Mouse (Mus musculus): Measurements from ENCODE around the gene Rpl15. TPM values are rescaled to one million over a fixed set of nuclear protein-coding genes. Genes with fewer than 3 reads are reported as not detected.
"Not testable (repeated sequence)": the region's sequence is repeated elsewhere in the genome, so short reads cannot be mapped to it uniquely, and the experiment has no call there.

Rpl15 gene
- 100 to 1,000 TPM; 390 to 394 TPM for total RNA-seq (2021)

DNA sequence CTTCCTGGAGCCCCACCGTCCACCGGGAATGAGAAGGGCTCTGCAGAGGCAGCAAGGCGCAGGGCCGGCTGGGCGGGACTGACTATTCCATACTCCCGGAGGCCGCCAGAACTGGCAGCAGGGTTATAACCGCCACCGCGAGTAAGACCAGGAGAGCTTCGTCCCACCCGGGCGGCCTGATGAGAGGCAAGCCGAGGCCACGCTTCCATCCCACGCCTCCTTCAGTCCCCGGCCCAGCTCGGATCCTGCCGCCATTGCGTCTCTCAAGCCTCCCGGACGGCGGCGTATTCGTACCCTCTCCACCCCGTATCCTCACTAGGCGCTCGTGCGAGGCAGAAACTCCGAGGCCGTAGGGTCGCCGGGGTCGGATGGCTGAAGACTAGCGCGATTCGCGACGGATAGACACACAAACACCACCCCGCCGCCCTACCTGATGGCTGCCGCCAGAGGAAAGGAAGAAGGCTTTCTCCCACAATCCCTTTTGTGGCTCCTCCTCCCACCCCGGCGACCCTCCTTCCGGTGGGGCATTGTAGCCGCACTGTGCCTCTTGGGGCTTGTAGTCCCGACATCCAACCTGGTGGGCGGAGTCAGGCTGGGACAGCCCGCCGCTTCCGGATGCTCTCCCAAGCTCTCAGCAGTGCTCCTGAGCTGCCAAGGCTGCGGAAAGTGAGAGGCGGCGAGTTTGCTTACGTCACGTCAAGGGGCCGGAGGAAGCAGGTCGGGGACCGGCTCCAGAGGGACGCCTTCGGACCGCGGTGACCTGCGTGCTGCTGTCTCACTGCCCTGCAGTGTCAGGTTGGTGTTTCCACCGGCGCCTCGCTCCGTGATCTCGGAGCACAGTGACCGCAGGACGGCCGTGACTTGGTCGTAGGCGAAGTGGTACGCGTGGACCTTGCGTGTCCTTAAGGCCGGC, at the start of gene Rpl15, which contains the start of gene Nkiras1:
Gene Rpl15 (minus strand): TSS at position 863 of the 913 bp plus-strand sequence.
Gene Nkiras1 (plus strand): TSS at position 608 of the 913 bp plus-strand sequence.
- peak; percentile 97 to 99 for DNase-seq

DNA sequence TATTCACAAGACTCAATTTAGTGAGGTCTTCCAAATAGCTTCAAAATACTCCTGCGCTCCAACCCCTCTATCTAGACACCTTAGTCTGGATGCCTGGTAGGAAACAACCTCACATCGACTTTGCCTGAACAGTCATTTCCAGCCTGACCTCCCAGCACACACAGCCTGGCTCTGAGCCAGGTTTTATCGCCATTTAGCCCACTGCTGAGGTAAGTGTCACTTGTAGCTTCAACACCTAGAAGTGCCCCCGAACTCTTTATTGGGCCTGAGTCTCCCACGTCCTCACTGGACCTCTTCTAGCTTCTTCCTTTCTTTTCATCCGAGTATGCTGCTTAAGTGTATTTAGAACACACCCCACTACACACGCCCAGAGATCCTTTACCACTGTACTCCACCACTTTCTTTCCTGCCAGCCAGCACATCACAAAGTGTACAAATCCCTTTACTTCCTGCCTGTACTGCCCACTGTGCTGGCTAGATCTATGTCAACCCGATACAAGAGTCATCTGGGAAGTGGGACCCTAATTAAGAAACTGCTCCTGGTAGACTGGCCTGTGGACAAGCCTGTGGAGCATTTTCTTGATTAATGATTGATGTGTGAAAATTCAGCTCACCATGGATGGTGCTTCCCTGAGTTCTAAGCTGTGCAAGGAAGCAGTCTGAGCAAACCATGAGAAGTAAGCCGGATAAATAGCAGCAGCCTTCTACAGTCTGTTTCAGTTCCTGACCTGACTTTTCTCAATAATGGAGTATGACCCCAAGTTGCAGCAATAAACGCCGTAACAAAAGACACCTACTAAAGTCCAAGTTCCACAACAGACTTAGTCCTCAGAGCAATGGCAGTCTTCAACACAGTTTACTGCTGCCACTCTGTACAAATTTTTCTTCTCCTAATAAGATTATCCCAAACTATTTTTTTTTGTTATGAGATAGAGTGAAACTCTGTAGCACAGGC, 46.5 kb upstream of the Rpl15 start:
- no peak for DNase-seq

DNA sequence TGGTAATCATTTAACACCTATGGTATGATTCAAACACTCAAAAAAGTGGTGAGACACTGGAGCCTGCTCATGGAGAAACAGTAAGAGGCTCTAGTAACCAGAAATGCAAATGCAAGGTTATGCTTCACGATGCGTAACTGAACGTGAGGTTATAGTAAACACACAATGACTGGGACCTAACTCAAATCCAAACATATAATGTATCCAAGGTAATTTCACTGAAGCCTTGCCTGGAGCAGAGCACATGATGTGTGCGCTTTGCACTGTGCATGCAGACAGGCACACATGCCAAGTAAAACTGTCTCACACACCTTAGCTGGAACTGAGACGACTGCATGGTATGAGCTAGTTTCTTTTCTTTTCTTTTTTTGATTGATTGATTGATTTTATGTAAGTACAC, 33.0 kb upstream of the Rpl15 start:
- no peak for DNase-seq

DNA sequence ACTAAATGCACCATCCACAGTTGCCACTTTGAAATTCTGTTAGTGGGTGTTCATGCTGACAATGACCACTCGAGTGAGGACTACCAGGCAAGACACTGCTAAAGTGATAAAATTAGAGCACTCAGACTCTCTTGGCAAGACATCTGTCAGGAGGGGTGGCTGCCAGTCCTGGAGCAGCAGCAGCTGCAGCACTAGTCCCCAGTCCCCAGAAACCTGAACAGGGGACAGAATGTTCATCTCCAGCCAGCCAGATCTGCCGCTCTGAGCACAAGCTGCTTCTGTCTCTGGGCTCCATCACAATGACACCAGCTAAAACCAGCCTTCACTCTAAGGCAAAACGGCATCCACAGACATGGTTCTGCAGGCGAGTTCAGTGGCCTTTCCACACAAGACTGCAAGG, 32.1 kb upstream of the Rpl15 start:
- DNase-seq = peak; percentile 62 to 67

DNA sequence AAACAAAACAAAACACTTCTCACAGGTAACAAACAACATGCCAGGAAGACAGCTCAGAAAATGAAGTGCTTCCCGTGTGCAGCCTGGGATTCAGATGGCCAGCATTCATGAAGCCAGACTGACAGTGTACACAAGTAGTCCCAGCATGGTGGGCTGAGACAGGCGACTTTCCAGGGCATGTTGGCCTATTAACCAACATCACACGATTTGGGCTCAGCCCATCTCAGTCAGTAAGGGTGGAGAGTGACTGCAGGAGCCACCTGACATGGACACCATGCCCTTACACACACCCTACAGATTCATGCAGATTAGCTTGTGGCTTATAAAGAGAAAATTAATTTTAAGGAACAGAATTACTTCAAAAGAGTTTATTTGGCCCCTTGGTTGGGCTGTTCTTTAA, 31.6 kb upstream of the Rpl15 start:
- DNase-seq = no peak

DNA sequence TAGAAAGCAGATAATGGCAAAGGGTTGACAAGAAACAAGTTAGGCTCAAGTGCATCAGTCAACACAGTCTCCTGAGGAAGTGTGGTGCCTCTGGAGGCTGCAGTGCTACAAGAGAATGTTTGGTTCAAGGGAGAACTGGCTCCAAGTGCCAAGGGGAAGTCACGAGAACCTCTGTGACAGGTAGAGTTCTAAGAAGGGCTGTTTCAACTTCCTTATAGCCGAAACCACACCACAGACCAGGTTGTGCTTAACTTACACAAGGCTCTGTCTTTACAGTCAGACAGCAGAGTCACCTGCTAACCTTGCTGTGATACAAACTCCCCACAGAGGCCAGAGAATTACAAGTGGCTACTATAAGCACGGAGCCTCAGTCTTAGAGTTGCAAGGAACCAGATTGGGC, 30.4 kb upstream of the Rpl15 start:
- DNase-seq = no peak

DNA sequence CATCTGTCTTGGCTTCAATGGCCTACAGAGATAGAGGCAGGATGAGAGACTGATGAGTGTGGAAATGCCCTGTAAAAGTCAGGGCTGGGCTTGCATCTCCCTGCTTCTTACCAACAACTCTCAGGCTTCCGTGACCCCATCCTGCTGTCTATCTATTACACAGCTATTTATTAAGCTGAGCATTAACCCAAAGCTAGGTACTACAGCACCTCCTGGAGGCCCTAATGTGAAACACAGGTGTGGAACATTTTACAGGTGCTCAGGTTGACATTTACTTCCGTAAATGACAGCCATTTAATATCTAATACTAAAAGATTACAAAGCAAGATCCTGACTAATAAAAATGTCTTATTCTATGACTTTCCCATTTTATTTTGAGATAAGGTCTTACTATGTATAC, 29.5 kb upstream of the Rpl15 start:
- DNase-seq = no peak

DNA sequence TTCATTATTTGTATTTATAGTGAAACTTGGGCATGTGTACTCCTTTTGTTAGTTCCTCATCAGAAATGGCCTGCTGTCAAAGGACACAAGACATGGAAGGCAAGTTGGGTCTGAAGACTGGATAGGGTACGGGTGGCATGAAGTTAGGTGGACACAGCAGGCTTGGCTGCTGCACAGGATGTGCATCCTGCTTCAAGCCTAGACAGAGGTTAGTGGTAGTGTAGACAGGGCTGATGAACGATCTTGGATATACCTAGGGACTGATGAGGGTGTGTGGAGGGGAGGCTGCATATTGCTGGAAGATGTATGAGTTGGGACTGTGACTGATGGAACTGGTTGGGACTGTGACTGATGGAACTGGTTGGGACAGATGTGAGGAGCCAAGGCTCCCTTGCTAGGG, 27.7 kb upstream of the Rpl15 start:
- no peak for DNase-seq

DNA sequence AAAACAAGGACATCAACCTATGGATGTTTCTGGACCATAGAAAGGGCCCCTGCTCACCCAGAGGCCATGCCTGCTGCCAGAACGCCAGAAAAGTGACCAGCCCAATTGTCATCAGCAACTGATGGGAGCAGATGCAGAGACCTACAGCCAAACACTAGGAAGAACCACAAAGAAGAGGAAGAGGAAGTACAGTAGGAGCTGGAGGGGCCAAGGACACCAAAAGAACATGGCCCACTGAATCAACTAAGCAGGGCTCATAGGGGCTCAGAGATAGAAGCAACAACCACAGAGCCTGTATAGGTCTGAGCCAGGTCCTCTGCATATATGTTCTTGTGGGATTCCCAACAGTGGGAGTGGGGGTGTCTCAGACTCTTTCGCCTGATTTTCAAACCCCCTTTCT, 26.2 kb upstream of the Rpl15 start:
- DNase-seq = no peak

DNA sequence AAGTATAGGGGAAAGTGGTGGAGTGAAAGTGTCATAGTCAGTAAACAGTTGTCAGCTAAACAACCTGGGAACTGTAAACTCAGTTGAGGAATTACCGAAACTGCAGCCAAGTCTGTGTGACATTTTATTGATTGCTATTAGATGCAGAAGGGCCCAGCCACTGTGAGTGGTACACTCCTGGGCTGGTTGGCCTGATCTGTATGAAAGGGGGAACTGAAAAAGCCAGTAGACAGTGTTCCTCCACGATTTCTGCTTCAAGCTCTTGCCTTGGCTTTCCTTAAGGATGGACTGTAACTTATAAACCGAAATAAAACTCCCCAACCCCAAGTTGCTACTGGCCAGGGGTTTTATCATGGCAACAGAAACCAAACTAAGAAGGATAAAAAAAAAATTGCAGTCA, 21.4 kb upstream of the Rpl15 start:
- no peak for DNase-seq

DNA sequence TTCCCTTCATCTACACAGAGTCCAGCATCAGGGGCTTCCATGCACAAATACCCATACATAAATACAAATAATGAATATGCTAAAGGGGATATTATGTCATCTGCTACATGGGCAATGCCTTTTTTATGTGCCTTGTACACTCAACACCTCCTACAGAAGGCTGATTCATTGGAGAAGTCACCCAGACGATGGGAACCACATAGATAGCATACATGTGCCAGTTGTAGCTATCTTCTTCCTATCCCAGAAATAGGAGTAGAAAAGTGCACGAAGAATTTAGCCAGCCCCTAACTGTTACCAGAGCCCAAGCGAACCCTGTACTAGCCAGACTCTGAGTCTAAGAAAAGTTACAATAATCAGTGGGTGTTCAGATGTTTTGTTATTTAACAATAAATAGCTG, 20.9 kb upstream of the Rpl15 start:
- no peak for DNase-seq

DNA sequence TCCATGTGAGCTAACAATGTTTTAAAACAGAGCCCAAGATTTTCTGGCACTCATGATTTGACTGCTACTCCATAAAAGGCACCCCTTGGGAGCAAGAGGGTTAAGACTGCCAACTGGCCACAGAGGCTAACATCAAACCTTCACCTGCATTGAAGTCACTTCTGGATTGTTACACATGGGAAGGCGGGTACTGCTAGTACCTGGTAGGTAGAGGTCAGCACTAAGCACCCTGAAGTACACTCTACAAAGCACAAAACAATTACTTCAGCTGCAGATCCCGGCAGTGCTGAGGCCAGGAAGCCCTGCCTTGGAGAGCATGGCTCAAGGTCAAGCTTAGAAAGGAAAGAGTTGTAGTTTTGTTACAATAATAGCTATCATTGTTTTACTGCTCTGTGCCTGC, 16.2 kb upstream of the Rpl15 start:
- no peak for DNase-seq

DNA sequence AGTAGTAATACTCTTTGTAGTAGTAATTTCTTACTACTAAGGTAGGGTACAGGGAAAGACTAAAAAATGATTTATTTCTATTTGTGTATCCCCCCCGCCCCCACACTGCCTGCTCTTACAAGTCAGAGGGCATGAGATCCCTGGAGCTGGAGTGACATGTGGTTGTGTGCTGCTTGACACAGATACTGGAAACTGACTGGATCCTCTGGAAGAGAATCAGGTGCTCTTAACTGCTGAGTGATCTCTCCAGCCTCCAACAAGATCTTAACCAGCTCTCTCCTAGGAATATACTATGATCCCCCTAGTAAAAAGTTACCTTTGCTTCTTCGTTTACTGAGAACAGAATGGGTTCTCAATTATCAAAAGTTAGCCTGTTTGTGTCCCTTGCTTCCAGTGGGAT, 15.2 kb upstream of the Rpl15 start:
- DNase-seq = no peak

DNA sequence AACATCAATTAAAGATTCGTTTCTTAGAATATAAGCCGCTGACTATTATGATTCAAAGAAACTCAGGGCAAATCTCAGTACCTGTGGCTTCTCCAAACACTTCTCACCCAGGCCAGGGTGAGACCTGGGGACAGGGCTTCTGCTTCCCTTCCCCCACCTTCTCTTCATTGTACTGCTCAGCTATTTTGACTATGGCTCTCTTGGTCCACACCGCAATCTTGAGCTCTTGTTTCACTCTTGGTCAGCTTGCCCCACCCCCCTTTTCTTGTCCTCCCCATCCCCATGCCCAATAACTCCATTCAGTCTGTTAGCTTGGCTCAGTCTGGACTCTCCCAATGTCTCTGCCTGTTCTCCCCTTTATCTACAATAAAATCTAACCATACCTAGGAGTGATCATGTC, 14.3 kb upstream of the Rpl15 start:
- no peak for DNase-seq

DNA sequence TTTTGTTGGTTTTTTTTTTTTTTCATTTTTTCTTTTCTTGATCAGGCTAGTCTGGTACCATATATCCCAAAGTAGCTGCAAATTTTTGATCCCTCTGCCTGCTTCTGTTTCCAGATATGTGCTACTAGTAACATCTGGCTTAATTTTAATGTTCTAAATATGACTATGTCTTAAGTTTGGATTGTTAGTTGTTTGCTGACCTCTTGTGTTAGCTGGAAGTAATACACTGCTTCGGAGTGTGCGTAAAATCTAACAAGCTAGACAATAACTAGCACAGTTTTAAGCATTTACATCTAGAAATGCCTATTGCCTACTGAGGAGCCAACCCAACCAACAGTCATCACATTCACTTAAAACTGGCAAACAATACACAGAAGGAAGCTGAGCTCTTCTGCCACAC, 13.4 kb upstream of the Rpl15 start:
- no peak for DNase-seq

DNA sequence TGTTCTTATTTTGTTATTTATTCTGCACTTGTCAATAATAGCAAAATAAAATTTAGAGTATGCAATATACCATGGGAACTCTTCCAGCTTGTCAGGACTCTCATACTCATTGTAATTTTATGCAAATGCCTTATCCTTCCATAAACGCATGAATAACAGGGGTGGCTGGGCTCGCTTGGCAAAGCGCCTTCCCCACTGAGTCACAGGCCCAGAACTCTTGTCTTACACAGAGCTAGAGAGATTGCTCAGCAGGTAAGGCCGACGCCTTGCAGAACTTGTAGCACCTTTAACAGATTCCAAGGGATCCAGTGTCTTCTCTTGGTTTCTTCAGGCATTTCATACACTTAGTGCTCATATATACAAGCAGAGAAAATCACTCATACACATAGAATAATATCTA, 9.2 kb upstream of the Rpl15 start:
- DNase-seq = no peak

DNA sequence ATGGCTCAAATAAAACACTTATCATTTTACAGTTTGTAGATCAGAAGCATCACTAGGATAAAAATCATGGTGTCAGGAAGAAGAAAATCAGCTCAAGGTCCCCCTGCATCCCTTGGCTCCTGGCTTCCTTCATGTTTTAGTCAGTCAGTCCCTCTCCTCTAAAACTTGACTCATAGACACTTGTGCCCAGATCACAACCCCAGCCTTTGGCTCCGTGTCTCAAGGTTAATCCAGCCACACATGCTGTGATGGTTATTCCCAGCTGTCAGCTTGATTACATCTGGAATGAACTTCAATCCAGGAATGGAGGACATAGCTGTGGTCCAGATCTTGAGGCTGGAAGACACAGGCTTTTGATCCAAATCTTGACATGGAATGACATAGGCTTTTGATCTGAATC, 3.3 kb upstream of the Rpl15 start:
- no peak for DNase-seq

DNA sequence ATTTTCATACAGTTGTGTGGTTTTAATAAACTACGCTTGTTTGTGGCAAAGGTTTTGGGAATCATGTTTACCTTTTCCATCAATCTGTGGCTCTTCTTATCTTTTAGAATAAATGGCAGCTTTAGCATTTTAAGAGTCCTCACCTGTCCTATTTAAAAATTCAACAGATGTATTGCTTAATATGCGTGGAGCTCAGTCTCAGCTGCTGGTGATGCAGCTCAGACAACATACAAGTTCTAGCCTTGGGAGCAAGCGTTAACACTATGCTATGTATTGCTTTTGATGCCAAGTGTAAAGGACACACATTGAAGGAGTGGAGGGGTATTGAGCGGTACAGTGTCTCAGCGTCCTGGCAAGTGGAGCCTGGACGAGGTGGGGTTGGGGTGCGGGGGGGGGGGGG, 475 bp upstream of the Rpl15 start:
- DNase-seq = no peak

DNA sequence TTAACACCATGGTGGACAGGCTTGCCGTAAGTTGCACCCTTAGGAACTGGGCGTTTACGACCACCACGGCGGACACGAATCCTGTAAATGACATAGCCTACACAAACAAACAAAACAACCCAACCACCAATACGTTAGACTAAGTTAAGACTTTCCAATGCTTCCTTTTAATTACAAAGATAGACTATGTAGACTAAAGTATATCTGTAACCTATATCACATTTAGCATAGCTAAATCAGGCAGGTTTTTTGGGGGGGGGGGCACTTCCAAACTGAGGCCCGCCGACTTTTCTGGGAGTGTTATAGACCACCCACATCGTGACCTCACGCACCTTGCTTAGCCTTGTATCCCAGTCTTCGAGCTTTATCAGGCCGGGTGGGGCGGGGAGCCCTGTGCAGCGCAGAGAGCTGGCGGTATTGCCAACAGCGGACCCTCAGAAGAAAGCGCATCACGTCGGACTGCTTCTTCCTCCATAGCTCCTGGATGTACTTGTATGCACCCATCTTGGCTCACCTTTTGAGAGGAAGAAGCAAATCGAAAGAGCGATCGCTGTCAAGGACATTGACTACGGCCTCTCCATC, 1.2 kb downstream of the Rpl15 start:
- DNase-seq = not testable (repeated sequence)

DNA sequence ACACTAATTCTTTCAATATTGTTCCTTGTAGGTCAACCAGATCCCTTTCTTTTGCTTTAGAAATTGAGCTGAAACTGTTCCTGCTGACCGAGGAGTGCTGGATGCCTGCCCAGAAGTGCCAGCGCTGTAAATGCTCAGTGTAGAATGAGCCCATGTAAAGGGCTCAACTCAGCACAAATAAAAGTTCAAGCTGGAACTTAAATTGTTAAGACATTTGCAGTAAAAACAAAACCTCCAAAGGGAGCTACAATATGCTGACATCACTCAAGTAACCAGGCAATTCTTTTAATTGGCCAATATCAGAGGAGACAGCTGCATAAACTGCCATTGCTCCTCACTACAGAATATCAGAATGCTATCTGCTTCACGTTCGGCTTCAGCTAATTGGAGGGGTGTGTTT, 7.8 kb downstream of the Rpl15 start:
- no peak for DNase-seq

DNA sequence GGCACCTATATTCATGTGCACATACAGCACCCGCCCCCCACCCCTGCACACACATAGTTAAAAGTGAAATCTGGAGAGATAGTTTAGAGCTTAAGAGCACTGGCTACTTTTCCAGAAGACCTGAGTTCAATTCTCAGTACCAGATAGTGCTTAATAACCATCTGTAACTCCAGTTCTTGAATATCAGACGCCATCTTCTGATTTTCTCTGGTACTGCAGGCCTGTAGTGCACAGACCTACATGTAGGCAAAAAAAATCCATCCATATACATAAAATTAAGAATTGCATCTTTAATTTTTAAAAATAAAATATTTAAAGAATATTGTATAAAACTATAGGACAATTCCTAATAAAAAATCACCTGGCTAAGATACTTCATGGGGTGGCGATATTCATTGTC, 10.0 kb downstream of the Rpl15 start:
- DNase-seq = no peak

DNA sequence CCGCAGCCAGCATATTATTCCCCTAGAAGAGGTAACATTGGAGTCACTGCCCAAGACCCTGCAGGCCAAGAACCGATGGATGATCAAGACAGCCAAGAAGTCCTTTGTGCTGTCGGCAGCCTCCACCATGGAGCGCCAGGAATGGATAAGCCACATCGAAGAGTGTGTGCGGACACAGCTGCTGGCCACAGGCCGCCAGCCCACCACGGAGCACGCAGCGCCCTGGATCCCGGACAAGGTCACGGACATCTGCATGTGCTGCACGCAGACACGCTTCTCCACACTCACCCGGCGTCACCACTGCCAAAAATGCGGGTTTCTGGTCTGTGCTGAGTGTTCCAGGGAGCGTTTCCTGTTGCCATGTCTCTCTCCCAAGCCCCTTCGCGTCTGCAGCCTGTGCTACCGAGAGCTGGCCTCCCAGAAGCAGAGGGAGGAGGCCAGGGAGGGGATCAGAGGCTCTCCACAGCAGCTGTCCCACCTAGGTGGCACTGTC, 28.5 kb downstream of the Rpl15 start:
- no peak for DNase-seq

DNA sequence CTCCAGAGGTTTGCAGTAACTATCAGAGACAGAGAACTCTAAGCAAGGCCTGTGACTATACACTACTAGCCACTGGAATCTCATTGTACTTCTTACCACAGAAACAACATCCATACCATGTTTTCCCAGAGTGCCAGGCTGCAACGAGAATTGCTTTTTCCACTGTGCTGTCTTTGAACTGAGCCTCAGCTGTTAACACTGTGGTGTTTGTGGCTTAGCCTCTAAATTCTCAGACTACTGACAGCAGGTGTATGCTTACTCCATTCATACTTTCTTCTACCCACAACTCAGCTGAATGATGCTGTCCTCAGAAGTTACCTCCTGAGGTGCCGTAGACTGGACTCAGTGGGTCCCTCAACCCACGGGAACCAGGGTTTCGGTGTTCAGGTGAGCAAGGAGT, 29.4 kb downstream of the Rpl15 start:
- DNase-seq = no peak

Data from layer of hippocampus, postnatal 36 days (tissue).